Mouse (Mus musculus): ENCODE data around the gene Olfr370.

- TF ChIP-seq CTCF (conservative IDR thresholded peaks at IDR 0.05; ENCODE audit: insufficient read depth, insufficient read length, low read depth, low read length), result peak; percentile 25; the same call in 1 of the 2 replicates
- TF ChIP-seq POLR2A (IDR thresholded peaks at IDR 0.05; ENCODE audit: low read depth, low read length), result no peak
Observed at GRCm38 (mm10) chr8:83565731-83566375, 30.3 kb downstream of the Olfr370 start.

All from kidney, adult 2 months (tissue).